Mouse (Mus musculus) midbrain, embryonic 16.5 days (tissue): ENCODE data around the gene Gm21992. TPM values are rescaled to one million over a fixed set of nuclear protein-coding genes. Genes with fewer than 3 reads are reported as not detected.

Source experiments
- ATAC-seq: fragments of 200-750 bp; cut with Nextera tagmentation; 2 replicates; pipeline ENCODE4 v1.8.0; 2017; ENCODE audit warnings: moderate TSS enrichment
- H3K27ac ChIP-seq: fragments of 300-500 bp; sonication (generic); 2 replicates; pipeline ENCODE4 v1.5.1; 2014; ENCODE audit warnings: mild to moderate bottlenecking, low read length, mixed read lengths
- H3K27me3 ChIP-seq: fragments of 300-500 bp; sonication (generic); 2 replicates; pipeline ENCODE4 v1.6.1; 2014; ENCODE audit warnings: low read depth, low read length, mixed read lengths; ENCODE audit not compliant: control insufficient read depth, insufficient read depth
- H3K36me3 ChIP-seq: fragments of 300-500 bp; sonication (generic); 2 replicates; pipeline ENCODE4 v1.6.1; 2014; ENCODE audit warnings: mild to moderate bottlenecking, low read length, moderate library complexity, mixed read lengths; ENCODE audit not compliant: control insufficient read depth, insufficient read depth
- H3K4me1 ChIP-seq: fragments of 300-500 bp; sonication (generic); 2 replicates; pipeline ENCODE4 v1.6.1; 2014; ENCODE audit warnings: mild to moderate bottlenecking, low read length, mixed read lengths; ENCODE audit not compliant: control insufficient read depth, insufficient read depth
- H3K4me2 ChIP-seq: fragments of 300-500 bp; sonication (generic); 2 replicates; pipeline ENCODE4 v1.6.1; 2014; ENCODE audit warnings: mild to moderate bottlenecking, low read length, mixed read lengths
- H3K4me3 ChIP-seq: fragments of 300-500 bp; sonication (generic); 2 replicates; pipeline ENCODE4 v1.5.1; 2014; ENCODE audit warnings: low read depth, mild to moderate bottlenecking, low read length, moderate library complexity, mixed read lengths
- H3K9ac ChIP-seq: fragments of 300-500 bp; sonication (generic); 2 replicates; pipeline ENCODE4 v1.6.1; 2014; ENCODE audit warnings: low read depth, low read length, mixed read lengths
- H3K9me3 ChIP-seq: fragments of 300-500 bp; sonication (generic); replicated peaks from 2 replicates; pipeline ENCODE4 v1.6.1; 2014; ENCODE audit warnings: mild to moderate bottlenecking, low read length, mixed read lengths; ENCODE audit not compliant: control insufficient read depth, poor library complexity, severe bottlenecking
- WGBS: fragments of 180-500 bp; shearing (Covaris S2); extraction: QIAGEN DNeasy Blood & Tissue Kit; methylation state at CpG from one replicate; pipeline ENCODE4 v1.1.7; 2014; 5-methylcytosine and 5-hydroxymethylcytosine counted together
- polyA plus RNA-seq: library from polyadenylated mRNA; unstranded; fragments of >200 nt; fragmentation: Nextera tagmentation; extraction: Ambion mirVana; gene quantifications from 2 replicates; pipeline ENCODE4 v1.2.1, GENCODE M21; 2015

Gene Gm21992
- polyA plus RNA-seq, 1 experiment from 2014 or later, result 19.0 TPM

GRCm38 (mm10) chr19:4747631-4748312 lies 63.6 kb downstream of the Gm21992 start:
- Histone ChIP-seq H3K4me2 (no peak overlapping the region), H3K4me3 (no peak overlapping the region), H3K9me3 (no peaks in the 10 kb centered on the region), H3K4me1 (no peaks in the 10 kb centered on the region), H3K27me3 (no peaks in the 10 kb centered on the region), H3K36me3 (peaks cover 54% of the 10 kb centered on the region), H3K27ac (no peak overlapping the region), H3K9ac (no peak overlapping the region)
- WGBS, result 93% methylated on average over 9 of the region's 9 CpGs
- no peak for ATAC-seq

- H3K4me1 ChIP-seq, result no peaks in the 10 kb centered on the region
- no peak overlapping the region for H3K27ac ChIP-seq
- H3K4me2 ChIP-seq, result no peak overlapping the region
- H3K36me3 ChIP-seq, result peaks cover 54% of the 10 kb centered on the region
- no peak overlapping the region for H3K9ac ChIP-seq
- H3K27me3 ChIP-seq, result no peaks in the 10 kb centered on the region
- H3K9me3 ChIP-seq, result no peaks in the 10 kb centered on the region
- ATAC-seq, result no peak
- WGBS, result 87% methylated on average over 14 of the region's 14 CpGs
- H3K4me3 ChIP-seq, result no peak overlapping the region
These were observed 64.8 kb downstream of the Gm21992 start for GRCm38 (mm10) chr19:4746611-4747010.

- WGBS, result 93% methylated on average over 10 of the region's 10 CpGs
- H3K9ac ChIP-seq, result no peak overlapping the region
- no peak for ATAC-seq
- no peaks in the 10 kb centered on the region for H3K4me1 ChIP-seq
- no peak overlapping the region for H3K4me2 ChIP-seq
- H3K36me3 ChIP-seq, result peaks cover 59% of the 10 kb centered on the region
- no peaks in the 10 kb centered on the region for H3K9me3 ChIP-seq
- no peak overlapping the region for H3K4me3 ChIP-seq
- H3K27ac ChIP-seq, result no peak overlapping the region
- H3K27me3 ChIP-seq, result no peaks in the 10 kb centered on the region
These were observed 65.7 kb downstream of the Gm21992 start for GRCm38 (mm10) chr19:4745681-4746080.

- Histone ChIP-seq H3K4me2 (no peak overlapping the region), H3K4me3 (no peak overlapping the region), H3K27me3 (no peaks in the 10 kb centered on the region), H3K4me1 (no peaks in the 10 kb centered on the region), H3K27ac (no peak overlapping the region), H3K9me3 (no peaks in the 10 kb centered on the region), H3K36me3 (peaks cover 61% of the 10 kb centered on the region), H3K9ac (no peak overlapping the region)
- WGBS, result 62% methylated on average over 9 of the region's 9 CpGs
- no peak for ATAC-seq
These were observed 66.4 kb downstream of the Gm21992 start for GRCm38 (mm10) chr19:4745057-4745456.

- no peak overlapping the region for H3K4me2 ChIP-seq
- no peak overlapping the region for H3K9ac ChIP-seq
- H3K27ac ChIP-seq, result no peak overlapping the region
- H3K4me3 ChIP-seq, result no peak overlapping the region
- H3K9me3 ChIP-seq, result no peaks in the 10 kb centered on the region
- peaks cover 66% of the 10 kb centered on the region for H3K36me3 ChIP-seq
- H3K4me1 ChIP-seq, result no peaks in the 10 kb centered on the region
- H3K27me3 ChIP-seq, result no peaks in the 10 kb centered on the region
- no peak for ATAC-seq
- WGBS, result 85% methylated on average over 14 of the region's 14 CpGs
These were observed 67.4 kb downstream of the Gm21992 start for GRCm38 (mm10) chr19:4744026-4744425.

GRCm38 (mm10) chr19:4743524-4743923 lies 67.9 kb downstream of the Gm21992 start:
- Histone ChIP-seq H3K27ac (no peak overlapping the region), H3K27me3 (no peaks in the 10 kb centered on the region), H3K4me2 (no peak overlapping the region), H3K4me1 (no peaks in the 10 kb centered on the region), H3K9ac (no peak overlapping the region), H3K4me3 (no peak overlapping the region), H3K9me3 (no peaks in the 10 kb centered on the region), H3K36me3 (peaks cover 64% of the 10 kb centered on the region)
- ATAC-seq, result no peak
- WGBS, result 38% methylated on average over 5 of the region's 5 CpGs

GRCm38 (mm10) chr19:4742229-4742628 lies 69.2 kb downstream of the Gm21992 start:
- H3K9ac ChIP-seq, result no peak overlapping the region
- ATAC-seq, result no peak
- 93% methylated on average over 6 of the region's 6 CpGs for WGBS
- H3K36me3 ChIP-seq, result peaks cover 65% of the 10 kb centered on the region
- no peaks in the 10 kb centered on the region for H3K27me3 ChIP-seq
- H3K9me3 ChIP-seq, result no peaks in the 10 kb centered on the region
- H3K27ac ChIP-seq, result no peak overlapping the region
- no peak overlapping the region for H3K4me2 ChIP-seq
- H3K4me3 ChIP-seq, result no peak overlapping the region
- H3K4me1 ChIP-seq, result no peaks in the 10 kb centered on the region

GRCm38 (mm10) chr19:4741482-4741881 lies 69.9 kb downstream of the Gm21992 start:
- Histone ChIP-seq H3K36me3 (peaks cover 63% of the 10 kb centered on the region), H3K9ac (no peak overlapping the region), H3K4me2 (no peak overlapping the region), H3K27ac (no peak overlapping the region), H3K4me1 (no peaks in the 10 kb centered on the region), H3K9me3 (no peaks in the 10 kb centered on the region), H3K27me3 (no peaks in the 10 kb centered on the region), H3K4me3 (no peak overlapping the region)
- WGBS, result 85% methylated on average over 10 of the region's 10 CpGs
- ATAC-seq, result no peak

- Histone ChIP-seq H3K9ac (no peak overlapping the region), H3K4me1 (no peaks in the 10 kb centered on the region), H3K36me3 (peaks cover 54% of the 10 kb centered on the region), H3K9me3 (no peaks in the 10 kb centered on the region), H3K4me3 (no peak overlapping the region), H3K27me3 (no peaks in the 10 kb centered on the region), H3K27ac (no peak overlapping the region), H3K4me2 (no peak overlapping the region)
- WGBS, result 92% methylated on average over 5 of the region's 5 CpGs
- no peak for ATAC-seq
These were observed 71.7 kb downstream of the Gm21992 start for GRCm38 (mm10) chr19:4739762-4740161.
